Mouse (Mus musculus): ENCODE results near the gene Pcyt2.

DNA sequence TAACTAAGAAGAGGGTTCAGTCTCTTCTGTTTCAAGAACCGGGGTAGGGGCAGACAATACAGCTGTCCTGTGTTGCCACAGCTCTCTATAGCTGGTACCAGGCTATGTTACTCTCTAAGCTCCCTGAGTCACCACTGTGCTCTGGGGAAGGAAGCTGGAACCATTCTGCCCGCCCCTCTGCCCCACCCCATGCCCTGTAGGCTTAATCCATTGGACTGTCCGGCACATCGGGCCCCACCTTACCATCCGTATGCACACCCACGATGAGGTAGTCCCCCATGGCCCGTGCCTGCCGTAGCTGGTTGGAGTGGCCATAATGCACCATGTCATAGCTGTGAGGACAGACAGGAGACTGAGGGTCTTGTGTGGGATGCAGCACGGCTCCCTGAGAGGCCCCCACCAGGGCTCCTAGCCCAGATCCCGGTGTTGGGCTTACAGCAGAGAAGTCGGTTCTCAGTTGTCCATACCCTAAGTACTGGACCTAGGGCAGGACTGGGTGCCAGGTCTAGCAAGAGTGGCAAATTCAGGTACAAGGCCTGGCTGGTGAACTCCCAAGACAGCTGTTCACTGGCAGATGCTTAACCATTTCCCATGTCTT is 2.0 kb downstream of the Pcyt2 start:
- TF ChIP-seq CTCF (IDR thresholded peaks at IDR 0.05) (no peak), EP300 (IDR thresholded peaks at IDR 0.05) (no peak)
